Mouse (Mus musculus) liver, embryonic 14.5 days (tissue): ENCODE results near the gene Foxk1. TPM values are rescaled to one million over a fixed set of nuclear protein-coding genes. Genes with fewer than 3 reads are reported as not detected.

Source experiments
- ATAC-seq: fragments of 200-750 bp; cut with Nextera tagmentation; 2 replicates; pipeline ENCODE4 v1.8.0; 2017; ENCODE audit warnings: moderate number of reproducible peaks, mild to moderate bottlenecking, moderate library complexity; ENCODE audit not compliant: insufficient read depth
- DNase-seq, 3 experiments: peaks; one replicate each; pipeline ENCODE4 v3.0.0-alpha.2; 2012 to 2013; ENCODE audit warnings: low read depth in 3 of 3, low spot score in 3 of 3
- H3K27ac ChIP-seq: fragments of 300-500 bp; sonication (generic); 2 replicates; pipeline ENCODE4 v1.5.1; 2014; ENCODE audit warnings: moderate library complexity, mild to moderate bottlenecking, control low read depth, inconsistent platforms
- H3K27me3 ChIP-seq: fragments of 300-500 bp; sonication (generic); 2 replicates; pipeline ENCODE4 v1.6.1; 2014; ENCODE audit warnings: mild to moderate bottlenecking, low read length, moderate library complexity; ENCODE audit not compliant: control insufficient read depth, insufficient read depth
- H3K36me3 ChIP-seq: fragments of 300-500 bp; sonication (generic); replicated peaks from 2 replicates; pipeline ENCODE4 v1.6.1; 2014; ENCODE audit warnings: low read depth; ENCODE audit not compliant: control insufficient read depth, insufficient read depth
- H3K4me1 ChIP-seq, 2 experiments: fragments of 200-500 bp in 1 of 2; fragments of 300-500 bp in 1 of 2; sonication (generic) in 1 of 2; replicated peaks; 2 replicates each; pipeline ENCODE4 v1.6.1; 2012 to 2014; ENCODE audit warnings: antibody characterized with exemption in 1 of 2, inconsistent platforms in 1 of 2, low read length in 1 of 2; ENCODE audit not compliant: control insufficient read depth in 2 of 2, insufficient read depth in 2 of 2
- H3K4me2 ChIP-seq: fragments of 300-500 bp; sonication (generic); 2 replicates; pipeline ENCODE4 v1.6.1; 2014; ENCODE audit warnings: low read depth, mild to moderate bottlenecking, control low read depth, moderate library complexity
- H3K4me3 ChIP-seq, 2 experiments: fragments of 200-500 bp in 1 of 2; fragments of 300-500 bp in 1 of 2; sonication (generic) in 1 of 2; 2 replicates each; pipeline ENCODE4 v1.5.1; 2012 to 2014; ENCODE audit warnings: low read depth in 2 of 2, low read length in 2 of 2, mild to moderate bottlenecking in 2 of 2, control low read depth in 1 of 2, inconsistent platforms in 1 of 2, moderate library complexity in 1 of 2; ENCODE audit not compliant: insufficient read depth in 1 of 2
- H3K9ac ChIP-seq: fragments of 300-500 bp; sonication (generic); replicated peaks from 2 replicates; pipeline ENCODE4 v1.6.1; 2014; ENCODE audit warnings: mild to moderate bottlenecking, control low read depth, moderate library complexity
- H3K9me3 ChIP-seq: fragments of 300-500 bp; sonication (generic); 2 replicates; pipeline ENCODE4 v1.6.1; 2016; ENCODE audit warnings: low read length, mixed read lengths; ENCODE audit not compliant: control insufficient read depth
- CTCF ChIP-seq: IDR thresholded peaks from 2 replicates; pipeline ENCODE4 v1.5.1; 2016; ENCODE audit warnings: antibody characterized with exemption, low read depth, control low read depth
- EP300 ChIP-seq: IDR thresholded peaks from 2 replicates; pipeline ENCODE4 v1.6.1; 2016; ENCODE audit warnings: antibody characterized with exemption, low read depth
- WGBS: fragments of 180-500 bp; shearing (Covaris S2); extraction: QIAGEN DNeasy Blood & Tissue Kit; methylation state at CpG from one replicate; pipeline ENCODE4 v1.1.7; 2014; ENCODE audit not compliant: insufficient replicate concordance; 5-methylcytosine and 5-hydroxymethylcytosine counted together
- polyA plus RNA-seq, 2 experiments: library from polyadenylated mRNA; depleted of rRNA in 1 of 2; stranded (reverse) in 1 of 2; unstranded in 1 of 2; fragments of >200 nt; fragmentation: Nextera tagmentation in 1 of 2; extraction: Ambion mirVana in 1 of 2; gene quantifications; 2 replicates each; pipeline versions ENCODE4 v1.2.1 to v1.2.3; 2012 to 2014

Foxk1 gene
- polyA plus RNA-seq, 2 experiments: 1.1 to 2.4 TPM

- no peak for ATAC-seq
- H3K4me2 ChIP-seq: no peak overlapping the region
- no peaks in the 10 kb centered on the region for H3K27me3 ChIP-seq
- no peaks in the 10 kb centered on the region for H3K9me3 ChIP-seq
- no peak for DNase-seq
- no peak overlapping the region for H3K4me3 ChIP-seq
- no peak overlapping the region for H3K27ac ChIP-seq
- WGBS: 74% methylated on average over 4 of the region's 4 CpGs
- H3K9ac ChIP-seq: no peak overlapping the region
- H3K36me3 ChIP-seq: no peaks in the 10 kb centered on the region
- H3K4me1 ChIP-seq: peaks cover 14 to 15% of the 10 kb centered on the region in 2 experiments
- no peak for TF ChIP-seq EP300
- TF ChIP-seq CTCF: no peak
Measured at GRCm38 (mm10) chr5:142418419-142418818, 17.1 kb downstream of the Foxk1 start.

GRCm38 (mm10) chr5:142420317-142420716 is 19.0 kb downstream of the Foxk1 start:
- TF ChIP-seq EP300: no peak
- TF ChIP-seq CTCF: no peak

GRCm38 (mm10) chr5:142420920-142421319 is 19.6 kb downstream of the Foxk1 start:
- DNase-seq: no peak
- Histone ChIP-seq H3K27me3 (no peaks in the 10 kb centered on the region), H3K9me3 (no peaks in the 10 kb centered on the region), H3K4me1 (peaks cover 11 to 31% of the 10 kb centered on the region in 2 experiments), H3K36me3 (no peaks in the 10 kb centered on the region), H3K27ac (no peak overlapping the region), H3K4me2 (no peak overlapping the region), H3K9ac (no peak overlapping the region), H3K4me3 (no peak overlapping the region)
- TF ChIP-seq EP300 (no peak), CTCF (no peak)
- no peak for ATAC-seq
- 89% methylated on average over 9 of the region's 9 CpGs for WGBS

More at GRCm38 (mm10) chr5:142420317-142420716, 19.0 kb downstream of the Foxk1 start:
- ATAC-seq (no peak), DNase-seq (no peak)
- 79% methylated on average over 4 of the region's 4 CpGs for WGBS
- H3K4me3 ChIP-seq: no peak overlapping the region
- no peaks in the 10 kb centered on the region for H3K27me3 ChIP-seq
- H3K9me3 ChIP-seq: no peaks in the 10 kb centered on the region
- H3K36me3 ChIP-seq: no peaks in the 10 kb centered on the region
- H3K27ac ChIP-seq: no peak overlapping the region
- H3K4me2 ChIP-seq: no peak overlapping the region
- H3K4me1 ChIP-seq: peaks cover 14 to 26% of the 10 kb centered on the region in 2 experiments
- no peak overlapping the region for H3K9ac ChIP-seq

GRCm38 (mm10) chr5:142421886-142422285 is 20.6 kb downstream of the Foxk1 start:
- Histone ChIP-seq H3K4me3 (no peak overlapping the region), H3K4me1 (peaks cover 4 to 30% of the 10 kb centered on the region in 2 experiments), H3K27me3 (no peaks in the 10 kb centered on the region), H3K4me2 (no peak overlapping the region), H3K36me3 (no peaks in the 10 kb centered on the region), H3K9ac (no peak overlapping the region), H3K27ac (no peak overlapping the region), H3K9me3 (no peaks in the 10 kb centered on the region)
- WGBS: 70% methylated on average over 5 of the region's 5 CpGs
- DNase-seq (no peak), ATAC-seq (no peak)
- TF ChIP-seq CTCF: no peak
- no peak for TF ChIP-seq EP300

- Histone ChIP-seq H3K27ac (no peak overlapping the region), H3K27me3 (no peaks in the 10 kb centered on the region), H3K36me3 (no peaks in the 10 kb centered on the region), H3K9me3 (no peaks in the 10 kb centered on the region), H3K4me1 (peaks cover 0 to 35% of the 10 kb centered on the region in 2 experiments), H3K9ac (no peak overlapping the region), H3K4me3 (no peak overlapping the region), H3K4me2 (no peak overlapping the region)
- 74% methylated on average over 10 of the region's 10 CpGs for WGBS
- DNase-seq (no peak), ATAC-seq (no peak)
- TF ChIP-seq EP300 (no peak), CTCF (no peak)
Measured at GRCm38 (mm10) chr5:142423141-142423540, 21.8 kb downstream of the Foxk1 start.
